Mouse (Mus musculus): ENCODE measurements around the gene Olfr888. TPM values are rescaled to one million over a fixed set of nuclear protein-coding genes. Genes with fewer than 3 reads are reported as not detected.

The Olfr888 gene
- polyA plus RNA-seq (2012; fragmentation: generic; extraction: Trizol): not detected

- Histone ChIP-seq H3K4me3 (no peak within 1 kb of the TSS), H3K36me3 (ENCODE audit: control insufficient read depth, insufficient read depth) (no peaks in the 10 kb centered on the region), H3K79me2 (ENCODE audit: control insufficient read depth, insufficient read depth) (no peaks in the 10 kb centered on the region), H3ac (ENCODE audit: control insufficient read depth, insufficient read length) (no peak within 1 kb of the TSS), H3K4me2 (ENCODE audit: low read depth) (no peak within 1 kb of the TSS), H3K27me3 (ENCODE audit: control insufficient read depth, insufficient read depth, insufficient read length) (no peaks in the 10 kb centered on the region)
- TF ChIP-seq SRF (IDR thresholded peaks at IDR 0.05; ENCODE audit: control insufficient read depth, insufficient read length, low read depth) (no peak), TCF12 (IDR thresholded peaks at IDR 0.05; ENCODE audit: insufficient read depth, poor library complexity, severe bottlenecking) (no peak), TCF3 (IDR thresholded peaks at IDR 0.05; ENCODE audit: insufficient read length, low read depth) (no peak), POLR2AphosphoS2 (IDR thresholded peaks at IDR 0.05; ENCODE audit: insufficient read length, low read depth) (no peak), USF1 (IDR thresholded peaks at IDR 0.05; ENCODE audit: low read depth) (no peak), MAX (IDR thresholded peaks at IDR 0.05; ENCODE audit: low read depth) (no peak)
Observed at GRCm38 (mm10) chr9:38107828-38108227, at the start of gene Olfr888. TSS of gene Olfr888 (plus strand) at chr9:38108128.

- Histone ChIP-seq H3K4me2 (ENCODE audit: low read depth) (no peak within 1 kb of the TSS), H3K79me2 (ENCODE audit: control insufficient read depth, insufficient read depth) (no peaks in the 10 kb centered on the region), H3K36me3 (ENCODE audit: control insufficient read depth, insufficient read depth) (no peaks in the 10 kb centered on the region), H3K27me3 (ENCODE audit: control insufficient read depth, insufficient read depth, insufficient read length) (no peaks in the 10 kb centered on the region), H3ac (ENCODE audit: control insufficient read depth, insufficient read length) (no peak within 1 kb of the TSS), H3K4me3 (no peak within 1 kb of the TSS)
- no peak for TF ChIP-seq MYOD1 (IDR thresholded peaks at IDR 0.05; ENCODE audit: control insufficient read depth in 1 of 3, insufficient read length in 2 of 3, low read depth in 2 of 3)
Observed at GRCm38 (mm10) chr9:38061022-38061421, 46.9 kb upstream of the Olfr888 start, which contains the start of gene Olfr885. TSS of gene Olfr885 (plus strand) at chr9:38061322.

GRCm38 (mm10) chr9:38083772-38084171 lies 24.2 kb upstream of the Olfr888 start, which contains the start of gene Olfr887:
TSS of gene Olfr887 (plus strand) at chr9:38084072.
- no peak within 1 kb of the TSS for H3ac ChIP-seq (ENCODE audit: control insufficient read depth, insufficient read length)

GRCm38 (mm10) chr9:38114898-38115297 lies 7.0 kb downstream of the Olfr888 start, which contains the start of gene Olfr889:
TSS of gene Olfr889 (plus strand) at chr9:38115198.
- H3K4me2 ChIP-seq (ENCODE audit: low read depth): no peak within 1 kb of the TSS
- no peaks in the 10 kb centered on the region for H3K36me3 ChIP-seq (ENCODE audit: control insufficient read depth, insufficient read depth)
- H3K79me2 ChIP-seq (ENCODE audit: control insufficient read depth, insufficient read depth): no peaks in the 10 kb centered on the region
- H3K27me3 ChIP-seq (ENCODE audit: control insufficient read depth, insufficient read depth, insufficient read length): no peaks in the 10 kb centered on the region
- H3ac ChIP-seq (ENCODE audit: control insufficient read depth, insufficient read length): no peak within 1 kb of the TSS
- H3K4me3 ChIP-seq: no peak within 1 kb of the TSS
- TF ChIP-seq POLR2A (IDR thresholded peaks at IDR 0.05; ENCODE audit: insufficient read length, low read depth) (no peak), TCF3 (IDR thresholded peaks at IDR 0.05; ENCODE audit: insufficient read length, low read depth) (no peak), USF1 (IDR thresholded peaks at IDR 0.05; ENCODE audit: low read depth) (no peak), MYOD1 (IDR thresholded peaks at IDR 0.05; ENCODE audit: control insufficient read depth in 1 of 3, insufficient read length in 2 of 3, low read depth in 2 of 3) (no peak), TCF12 (IDR thresholded peaks at IDR 0.05; ENCODE audit: insufficient read depth, poor library complexity, severe bottlenecking) (no peak), CEBPB (IDR thresholded peaks at IDR 0.05; ENCODE audit: insufficient read depth, poor library complexity, severe bottlenecking) (no peak), POLR2AphosphoS2 (IDR thresholded peaks at IDR 0.05; ENCODE audit: insufficient read length, low read depth) (no peak), SRF (IDR thresholded peaks at IDR 0.05; ENCODE audit: control insufficient read depth, insufficient read length, low read depth) (no peak), REST (IDR thresholded peaks at IDR 0.05; ENCODE audit: insufficient read depth, insufficient read length) (no peak), E2F4 (IDR thresholded peaks at IDR 0.05; ENCODE audit: insufficient read depth) (no peak), MAX (IDR thresholded peaks at IDR 0.05; ENCODE audit: low read depth) (no peak)

More at GRCm38 (mm10) chr9:38083772-38084171, 24.2 kb upstream of the Olfr888 start, which contains the start of gene Olfr887:
- Histone ChIP-seq H3K4me3 (no peak within 1 kb of the TSS), H3K4me2 (ENCODE audit: low read depth) (no peak within 1 kb of the TSS), H3K36me3 (ENCODE audit: control insufficient read depth, insufficient read depth) (no peaks in the 10 kb centered on the region), H3K79me2 (ENCODE audit: control insufficient read depth, insufficient read depth) (no peaks in the 10 kb centered on the region), H3K27me3 (ENCODE audit: control insufficient read depth, insufficient read depth, insufficient read length) (no peaks in the 10 kb centered on the region)
- TF ChIP-seq E2F4 (IDR thresholded peaks at IDR 0.05; ENCODE audit: insufficient read depth) (no peak), POLR2A (IDR thresholded peaks at IDR 0.05; ENCODE audit: insufficient read length, low read depth) (no peak), REST (IDR thresholded peaks at IDR 0.05; ENCODE audit: insufficient read depth, insufficient read length) (no peak), MYOD1 (IDR thresholded peaks at IDR 0.05; ENCODE audit: control insufficient read depth in 1 of 3, insufficient read length in 2 of 3, low read depth in 2 of 3) (no peak), USF1 (IDR thresholded peaks at IDR 0.05; ENCODE audit: low read depth) (no peak), TCF12 (IDR thresholded peaks at IDR 0.05; ENCODE audit: insufficient read depth, poor library complexity, severe bottlenecking) (no peak)

GRCm38 (mm10) chr9:38142217-38142616 lies 34.3 kb downstream of the Olfr888 start, which contains the start of gene Olfr890:
TSS of gene Olfr890 (plus strand) at chr9:38142517.
- Histone ChIP-seq H3K27me3 (ENCODE audit: control insufficient read depth, insufficient read depth, insufficient read length) (no peaks in the 10 kb centered on the region), H3ac (ENCODE audit: control insufficient read depth, insufficient read length) (no peak within 1 kb of the TSS), H3K36me3 (ENCODE audit: control insufficient read depth, insufficient read depth) (no peaks in the 10 kb centered on the region), H3K79me2 (ENCODE audit: control insufficient read depth, insufficient read depth) (no peaks in the 10 kb centered on the region), H3K4me3 (no peak within 1 kb of the TSS), H3K4me2 (ENCODE audit: low read depth) (no peak within 1 kb of the TSS)
- TF ChIP-seq MYOD1 (IDR thresholded peaks at IDR 0.05; ENCODE audit: control insufficient read depth in 1 of 3, insufficient read length in 2 of 3, low read depth in 2 of 3) (no peak), USF1 (IDR thresholded peaks at IDR 0.05; ENCODE audit: low read depth) (no peak), MYOG (IDR thresholded peaks at IDR 0.05; ENCODE audit: control insufficient read depth in 1 of 3, insufficient read depth in 1 of 3, insufficient read length in 2 of 3, low read depth in 2 of 3) (no peak), CEBPB (IDR thresholded peaks at IDR 0.05; ENCODE audit: insufficient read depth, poor library complexity, severe bottlenecking) (no peak), POLR2AphosphoS2 (IDR thresholded peaks at IDR 0.05; ENCODE audit: insufficient read length, low read depth) (no peak), REST (IDR thresholded peaks at IDR 0.05; ENCODE audit: insufficient read depth, insufficient read length) (no peak), E2F4 (IDR thresholded peaks at IDR 0.05; ENCODE audit: insufficient read depth) (no peak), SRF (IDR thresholded peaks at IDR 0.05; ENCODE audit: control insufficient read depth, insufficient read length, low read depth) (no peak), MAX (IDR thresholded peaks at IDR 0.05; ENCODE audit: low read depth) (no peak), TCF12 (IDR thresholded peaks at IDR 0.05; ENCODE audit: insufficient read depth, poor library complexity, severe bottlenecking) (no peak), POLR2A (IDR thresholded peaks at IDR 0.05; ENCODE audit: insufficient read length, low read depth) (no peak), TCF3 (IDR thresholded peaks at IDR 0.05; ENCODE audit: insufficient read length, low read depth) (no peak)

Other genes with a start within 250 kb of the Olfr888 start
- not detected for gene Olfr145, start 211.4 kb upstream of the Olfr888 start, polyA plus RNA-seq (2012; fragmentation: generic; extraction: Trizol)
- gene Olfr878, start 190.3 kb upstream of the Olfr888 start, polyA plus RNA-seq (2012; fragmentation: generic; extraction: Trizol): not detected
- gene Olfr881, start 116.3 kb upstream of the Olfr888 start, polyA plus RNA-seq (2012; fragmentation: generic; extraction: Trizol): not detected
- not detected for gene Olfr883, start 82.3 kb upstream of the Olfr888 start, polyA plus RNA-seq (2012; fragmentation: generic; extraction: Trizol)
- not detected for gene Olfr884, start 61.6 kb upstream of the Olfr888 start, polyA plus RNA-seq (2012; fragmentation: generic; extraction: Trizol)
- not detected for gene Olfr885, start 46.8 kb upstream of the Olfr888 start, polyA plus RNA-seq (2012; fragmentation: generic; extraction: Trizol)
- not detected for gene Olfr887, start 24.1 kb upstream of the Olfr888 start, polyA plus RNA-seq (2012; fragmentation: generic; extraction: Trizol)
- gene Olfr889, start 7.1 kb downstream of the Olfr888 start, polyA plus RNA-seq (2012; fragmentation: generic; extraction: Trizol): not detected
- gene Olfr890, start 34.4 kb downstream of the Olfr888 start, polyA plus RNA-seq (2012; fragmentation: generic; extraction: Trizol): not detected
- gene Olfr891, start 72.7 kb downstream of the Olfr888 start, polyA plus RNA-seq (2012; fragmentation: generic; extraction: Trizol): not detected
- not detected for gene Olfr893, start 100.2 kb downstream of the Olfr888 start, polyA plus RNA-seq (2012; fragmentation: generic; extraction: Trizol)
- not detected for gene Olfr894, start 109.9 kb downstream of the Olfr888 start, polyA plus RNA-seq (2012; fragmentation: generic; extraction: Trizol)
- gene Olfr143, start 144.6 kb downstream of the Olfr888 start, polyA plus RNA-seq (2012; fragmentation: generic; extraction: Trizol): not detected
- gene Olfr895, start 159.7 kb downstream of the Olfr888 start, polyA plus RNA-seq (2012; fragmentation: generic; extraction: Trizol): not detected
- gene Olfr896-ps1, start 183.0 kb downstream of the Olfr888 start, polyA plus RNA-seq (2012; fragmentation: generic; extraction: Trizol): not detected
- gene Olfr25, start 220.9 kb downstream of the Olfr888 start, polyA plus RNA-seq (2012; fragmentation: generic; extraction: Trizol): not detected
- not detected for gene Olfr898, start 240.3 kb downstream of the Olfr888 start, polyA plus RNA-seq (2012; fragmentation: generic; extraction: Trizol)